Mouse (Mus musculus): ENCODE data around the gene Hoxc4.

Hoxc4 gene

GRCm38 (mm10) chr15:103074663-103075415 lies 56.1 kb downstream of the Hoxc4 start:
- no peak for DNase-seq (ENCODE audit: inconsistent age in 2 of 2, low spot score in 1 of 2)

- no peak for DNase-seq (ENCODE audit: inconsistent age in 2 of 2, low spot score in 1 of 2)
Observed at GRCm38 (mm10) chr15:103077673-103078072, 58.9 kb downstream of the Hoxc4 start.

DNA sequence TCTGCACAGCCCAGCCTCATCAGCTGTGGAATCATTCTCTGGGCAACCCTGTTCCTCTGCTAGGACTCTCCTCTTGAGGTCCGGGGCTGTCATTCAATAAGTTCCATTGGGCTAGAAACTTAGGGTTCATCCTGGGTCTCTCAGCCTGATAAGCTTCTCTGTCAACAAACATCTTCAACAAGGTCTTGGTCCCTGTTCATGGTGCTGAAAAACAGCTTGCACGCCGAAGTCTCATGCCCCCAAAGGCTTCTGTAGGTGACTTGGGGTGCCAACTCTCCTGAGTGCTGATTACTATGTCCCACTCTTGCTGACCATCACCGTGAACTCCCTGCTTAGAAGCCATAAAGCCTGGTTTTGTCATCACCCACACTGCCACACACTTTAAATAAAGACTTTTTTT lies 63.9 kb downstream of the Hoxc4 start:
- DNase-seq (ENCODE audit: inconsistent age in 2 of 2, low spot score in 1 of 2) = no peak

DNA sequence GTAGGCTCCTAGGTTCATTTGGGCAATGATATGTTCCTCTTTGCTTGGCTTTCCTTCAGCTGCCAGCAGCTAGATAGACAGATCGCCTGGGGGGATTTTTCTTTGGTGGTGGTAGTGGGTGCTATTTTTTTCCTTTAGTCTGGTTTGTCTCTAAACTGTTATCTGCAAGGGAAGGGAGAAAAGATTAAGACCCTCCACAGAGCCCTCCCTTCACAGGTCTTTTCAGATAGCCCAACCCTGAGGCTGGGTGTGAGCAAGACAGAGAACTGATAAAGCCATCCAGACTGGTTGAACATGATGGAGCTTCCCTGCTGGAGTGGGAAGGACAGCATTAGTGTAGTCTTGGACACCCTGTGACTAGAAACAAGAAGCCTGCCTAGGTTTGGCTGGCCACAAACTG lies 64.9 kb downstream of the Hoxc4 start:
- no peak for DNase-seq (ENCODE audit: inconsistent age in 2 of 2, low spot score in 1 of 2)

DNA sequence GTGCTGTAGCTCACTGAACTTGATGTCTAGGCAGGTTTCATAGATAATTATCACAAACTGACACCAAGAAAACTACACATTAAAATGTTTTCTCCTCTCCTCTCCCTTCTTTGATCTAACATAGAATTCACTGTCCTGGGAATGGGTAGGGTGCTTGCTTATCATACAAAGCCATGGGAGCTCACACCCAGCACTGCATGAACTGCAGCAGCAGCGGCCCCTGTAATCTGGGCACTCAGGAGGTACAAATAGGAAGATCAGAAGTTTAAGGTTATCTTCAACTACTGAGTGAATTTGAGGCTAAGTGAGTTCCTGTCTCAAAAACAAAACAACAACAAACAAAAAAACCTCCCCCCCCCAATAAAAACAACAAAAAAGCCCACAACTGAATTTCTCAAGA lies 66.2 kb downstream of the Hoxc4 start:
- no peak for DNase-seq (ENCODE audit: inconsistent age in 2 of 2, low spot score in 1 of 2)

DNA sequence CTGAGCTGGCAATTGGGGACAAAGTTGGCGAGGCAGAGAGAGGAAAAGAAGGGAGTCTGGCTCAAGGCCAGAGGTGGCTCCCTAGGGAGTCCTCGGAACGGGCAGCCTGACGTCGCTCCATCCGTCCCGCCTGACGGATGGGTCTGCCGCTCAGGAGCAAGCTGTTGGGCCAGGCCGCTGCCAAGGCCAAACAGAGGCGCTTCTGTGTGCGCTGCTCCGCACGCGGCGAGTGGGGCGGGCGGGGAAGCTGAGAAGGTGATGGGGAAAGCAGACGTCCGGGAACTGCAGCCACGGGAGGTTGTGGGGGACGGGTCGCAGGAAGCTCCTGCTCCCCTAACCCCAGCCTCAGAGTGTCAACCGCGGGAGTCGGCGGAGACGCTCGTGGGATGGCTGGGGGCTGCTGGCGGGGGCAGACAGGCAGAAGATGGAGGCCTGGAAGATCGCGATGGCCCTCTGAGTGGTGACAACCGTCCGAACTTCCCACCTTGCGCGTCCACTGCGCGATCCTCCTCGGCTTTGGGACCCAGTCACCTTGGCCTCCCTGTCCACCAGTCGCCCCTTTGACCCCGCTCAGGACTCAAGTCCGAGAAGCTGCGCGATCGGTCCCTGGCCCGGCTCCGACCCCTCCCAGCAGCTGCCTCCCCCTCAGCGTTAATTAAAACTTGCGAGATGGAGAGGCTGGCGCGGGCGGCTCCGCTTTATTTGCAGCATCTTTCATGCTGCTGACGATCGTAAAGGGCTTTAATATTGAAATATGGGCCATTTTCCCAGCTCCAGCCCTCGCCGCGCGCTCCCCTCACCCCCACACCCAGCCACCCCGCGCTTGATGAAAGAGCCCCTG lies 67.3 kb downstream of the Hoxc4 start:
- peak; percentile 64 to 82 for DNase-seq (ENCODE audit: inconsistent age in 2 of 2, low spot score in 1 of 2)

All from adrenal gland, adult (tissue).